Mouse (Mus musculus) CH12.LX (cell line): ENCODE results near the gene Nle1.

Source experiments
- POLR2A ChIP-seq: IDR thresholded peaks from 2 replicates; pipeline ENCODE4 v1.6.1; 2011; ENCODE audit warnings: low read depth, mild to moderate bottlenecking, improper control_type of control experiment, low read length
- SIN3A ChIP-seq: IDR thresholded peaks from 2 replicates; pipeline ENCODE4 v1.6.1; 2012; ENCODE audit warnings: low read length, improper control_type of control experiment, inconsistent platforms

DNA sequence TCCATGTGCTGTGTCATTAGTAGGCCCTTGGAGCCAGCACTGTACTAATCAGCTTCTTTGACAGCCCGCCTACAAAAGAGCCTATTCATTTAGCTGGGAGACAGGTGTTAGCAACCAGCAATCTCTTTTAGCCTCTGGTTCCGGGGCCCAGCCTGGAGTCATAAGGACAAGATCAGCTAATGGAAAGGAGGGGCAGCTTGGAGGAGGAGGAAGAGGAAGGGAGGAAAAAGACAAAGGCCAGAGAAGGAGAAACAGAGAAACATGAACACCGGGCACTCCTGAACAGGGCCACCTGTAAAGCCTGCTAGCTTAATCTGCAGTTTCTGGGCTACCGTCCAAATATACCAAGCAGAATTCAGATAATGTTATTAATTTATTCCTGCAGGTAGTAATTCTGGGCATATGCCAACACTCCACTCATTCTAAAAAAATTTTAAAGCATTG lies 44.7 kb downstream of the Nle1 start:
- no peak for TF ChIP-seq SIN3A
- no peak for TF ChIP-seq POLR2A
